Mouse (Mus musculus): ENCODE data around the gene Farsb. TPM values are rescaled to one million over a fixed set of nuclear protein-coding genes. Genes with fewer than 3 reads are reported as not detected.
A peak's percentile ranks its signal among the peaks of the same experiment; 100 is the strongest.
"Not testable (repeated sequence)": the region's sequence is repeated elsewhere in the genome, so short reads cannot be mapped to it uniquely, and the experiment has no call there.

The Farsb gene
- polyA plus RNA-seq, 1 experiment from 2014 or later = 105 TPM

GRCm38 (mm10) chr1:78528356-78528755, 39.7 kb upstream of the Farsb start:
- ATAC-seq (replicated peaks; ENCODE audit: extremely low read depth, insufficient read depth, low FRiP score) = no peak
- Histone ChIP-seq H3K27ac (ENCODE audit: low read length) (no peak overlapping the region), H3K9ac (ENCODE audit: low read length) (no peak overlapping the region), H3K4me1 (ENCODE audit: control insufficient read depth, insufficient read depth, low read length) (0 out of 2 replicates have a peak, but pooled peaks cover 2% of the 10 kb centered on the region), H3K4me3 (ENCODE audit: low read length) (no peak overlapping the region), H3K36me3 (ENCODE audit: control insufficient read depth, insufficient read depth) (no peaks in the 10 kb centered on the region), H3K9me3 (replicated peaks; ENCODE audit: control insufficient read depth, low read length) (no peaks in the 10 kb centered on the region), H3K27me3 (ENCODE audit: control insufficient read depth, insufficient read depth, low read length) (no peaks in the 10 kb centered on the region), H3K4me2 (ENCODE audit: low read depth, low read length) (no peak overlapping the region)
- WGBS = 87% methylated on average over 3 of the region's 3 CpGs

DNA sequence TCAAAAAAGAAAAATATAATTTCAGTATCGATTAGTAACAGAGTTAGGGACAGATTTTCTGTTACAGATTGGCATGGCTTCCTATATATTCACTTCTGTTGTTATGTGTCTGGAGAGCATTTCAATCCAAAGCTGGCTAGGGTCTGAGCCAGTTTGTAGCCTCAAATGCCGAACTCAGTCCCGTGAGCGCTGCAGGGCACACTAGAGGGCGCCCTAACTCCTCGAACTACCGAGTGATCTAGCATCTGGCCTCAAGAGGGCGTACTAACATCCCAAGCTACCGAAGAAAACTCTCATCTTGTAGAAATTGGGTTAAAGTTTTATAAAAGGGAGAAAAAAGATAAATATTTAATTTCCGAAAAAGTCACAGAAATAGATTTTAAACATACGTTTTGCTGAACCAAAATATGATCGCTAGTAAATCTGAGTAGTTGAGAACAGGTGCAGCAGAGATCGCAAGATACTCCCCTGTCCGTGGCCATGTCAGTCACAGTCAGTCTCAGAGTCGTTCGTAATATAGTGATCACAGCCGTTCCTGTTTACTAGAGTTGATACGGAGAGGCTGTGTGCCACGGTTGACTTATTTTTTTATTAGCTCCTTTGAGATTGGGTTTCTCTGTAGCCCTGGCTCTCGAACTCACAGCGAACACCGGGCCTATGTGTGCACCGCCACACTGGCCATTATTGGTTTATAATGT, 36.6 kb upstream of the Farsb start:
- 47% methylated on average over 23 of the region's 23 CpGs for WGBS
- no peak for ATAC-seq (replicated peaks; ENCODE audit: extremely low read depth, insufficient read depth, low FRiP score)
- no peaks in the 10 kb centered on the region for H3K4me1 ChIP-seq (ENCODE audit: control insufficient read depth, insufficient read depth, low read length)
- H3K27me3 ChIP-seq (ENCODE audit: control insufficient read depth, insufficient read depth, low read length) = no peaks in the 10 kb centered on the region
- peaks cover 3% of the 10 kb centered on the region; the same call in 1 of the 2 replicates for H3K9me3 ChIP-seq (replicated peaks; ENCODE audit: control insufficient read depth, low read length)
- H3K27ac ChIP-seq (ENCODE audit: low read length) = no peak overlapping the region
- no peak overlapping the region for H3K4me3 ChIP-seq (ENCODE audit: low read length)
- H3K9ac ChIP-seq (ENCODE audit: low read length) = no peak overlapping the region
- H3K4me2 ChIP-seq (ENCODE audit: low read depth, low read length) = no peak overlapping the region
- H3K36me3 ChIP-seq (ENCODE audit: control insufficient read depth, insufficient read depth) = no peaks in the 10 kb centered on the region

DNA sequence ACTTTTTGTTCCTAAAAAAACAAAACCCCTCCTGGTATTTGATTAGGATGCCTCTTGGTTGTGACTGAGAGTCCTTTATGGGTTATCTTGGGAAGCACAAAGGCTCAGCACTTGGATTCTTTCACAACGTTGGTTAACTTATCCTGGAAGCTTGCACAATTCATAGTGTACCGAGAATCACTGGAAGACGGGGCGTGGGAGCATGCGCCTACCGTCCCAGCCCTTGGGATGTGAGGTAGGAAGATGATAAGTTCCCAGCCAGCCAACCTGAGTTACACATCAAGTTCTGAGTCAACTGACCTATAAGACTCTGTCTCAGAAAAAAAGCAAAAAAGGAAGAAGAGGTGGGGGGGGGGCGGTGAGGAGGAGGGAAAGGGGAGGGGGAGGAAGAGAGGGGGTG, 30.2 kb upstream of the Farsb start:
- H3K4me3 ChIP-seq (ENCODE audit: low read length) = no peak overlapping the region
- H3K27ac ChIP-seq (ENCODE audit: low read length) = no peak overlapping the region
- no peaks in the 10 kb centered on the region for H3K4me1 ChIP-seq (ENCODE audit: control insufficient read depth, insufficient read depth, low read length)
- H3K9me3 ChIP-seq (replicated peaks; ENCODE audit: control insufficient read depth, low read length) = peaks cover 3% of the 10 kb centered on the region; the same call in 1 of the 2 replicates
- WGBS = 80% methylated on average over 7 of the region's 7 CpGs
- H3K36me3 ChIP-seq (ENCODE audit: control insufficient read depth, insufficient read depth) = no peaks in the 10 kb centered on the region
- no peaks in the 10 kb centered on the region for H3K27me3 ChIP-seq (ENCODE audit: control insufficient read depth, insufficient read depth, low read length)
- H3K9ac ChIP-seq (ENCODE audit: low read length) = no peak overlapping the region
- H3K4me2 ChIP-seq (ENCODE audit: low read depth, low read length) = no peak overlapping the region
- ATAC-seq (replicated peaks; ENCODE audit: extremely low read depth, insufficient read depth, low FRiP score) = no peak

- no peaks in the 10 kb centered on the region for H3K36me3 ChIP-seq (ENCODE audit: control insufficient read depth, insufficient read depth)
- no peak overlapping the region for H3K27ac ChIP-seq (ENCODE audit: low read length)
- 71% methylated on average over 8 of the region's 8 CpGs for WGBS
- no peak for ATAC-seq (replicated peaks; ENCODE audit: extremely low read depth, insufficient read depth, low FRiP score)
- peaks cover 4% of the 10 kb centered on the region for H3K4me1 ChIP-seq (ENCODE audit: control insufficient read depth, insufficient read depth, low read length)
- no peak overlapping the region for H3K9ac ChIP-seq (ENCODE audit: low read length)
- no peaks in the 10 kb centered on the region for H3K9me3 ChIP-seq (replicated peaks; ENCODE audit: control insufficient read depth, low read length)
- H3K27me3 ChIP-seq (ENCODE audit: control insufficient read depth, insufficient read depth, low read length) = peaks cover 9% of the 10 kb centered on the region; the same call in 1 of the 2 replicates
- H3K4me2 ChIP-seq (ENCODE audit: low read depth, low read length) = no peak overlapping the region
- H3K4me3 ChIP-seq (ENCODE audit: low read length) = no peak overlapping the region
Observed at GRCm38 (mm10) chr1:78512756-78513155, 24.1 kb upstream of the Farsb start.

DNA sequence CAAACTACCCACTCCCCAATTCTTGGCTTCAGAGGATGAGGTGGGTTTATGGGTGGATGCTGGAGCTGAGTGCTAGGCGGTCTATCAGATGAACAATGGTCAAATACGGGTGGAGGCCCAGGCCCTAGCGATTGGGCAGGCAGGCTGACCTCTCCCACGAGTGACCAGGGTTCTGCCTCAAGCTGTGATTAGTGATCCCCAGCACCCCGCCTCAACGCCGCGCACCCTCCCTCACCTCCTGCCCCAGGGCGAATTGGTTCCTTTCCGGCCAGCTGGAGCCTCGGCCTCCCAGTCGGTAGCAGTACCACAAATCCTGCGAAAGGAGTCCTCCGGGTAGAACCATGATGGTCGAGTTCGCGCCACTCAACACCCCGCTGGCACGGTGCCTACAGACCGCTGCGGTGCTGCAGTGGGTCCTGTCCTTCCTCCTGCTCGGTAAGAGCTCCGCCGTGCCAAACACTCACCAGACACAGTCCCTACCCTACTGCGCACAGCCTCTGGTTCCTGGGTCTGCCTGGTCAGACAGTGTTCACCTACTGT, 23.0 kb upstream of the Farsb start, which contains the start of gene BC035947:
TSS of gene BC035947 (minus strand) at position 538 of the 540 bp plus-strand sequence.
- 3% methylated on average over 25 of the region's 25 CpGs for WGBS
- H3K4me2 ChIP-seq (ENCODE audit: low read depth, low read length) = peak within 1 kb of the TSS; percentile 70
- H3K27ac ChIP-seq (ENCODE audit: low read length) = no peak within 1 kb of the TSS
- H3K9ac ChIP-seq (ENCODE audit: low read length) = peak within 1 kb of the TSS; percentile 41
- no peaks in the 10 kb centered on the region for H3K36me3 ChIP-seq (ENCODE audit: control insufficient read depth, insufficient read depth)
- H3K4me3 ChIP-seq (ENCODE audit: low read length) = peak within 1 kb of the TSS; percentile 43
- no peaks in the 10 kb centered on the region for H3K9me3 ChIP-seq (replicated peaks; ENCODE audit: control insufficient read depth, low read length)
- no peak; the same call in 1 of the 2 replicates for ATAC-seq (replicated peaks; ENCODE audit: extremely low read depth, insufficient read depth, low FRiP score)
- peaks cover 4% of the 10 kb centered on the region for H3K4me1 ChIP-seq (ENCODE audit: control insufficient read depth, insufficient read depth, low read length)
- H3K27me3 ChIP-seq (ENCODE audit: control insufficient read depth, insufficient read depth, low read length) = peaks cover 9% of the 10 kb centered on the region; the same call in 1 of the 2 replicates

GRCm38 (mm10) chr1:78510862-78511261, 22.2 kb upstream of the Farsb start, which contains the start of gene Mogat1:
Gene Mogat1 (plus strand): TSS chr1:78510991.
- Histone ChIP-seq H3K4me3 (ENCODE audit: low read length) (peak within 1 kb of the TSS; percentile 43), H3K36me3 (ENCODE audit: control insufficient read depth, insufficient read depth) (no peaks in the 10 kb centered on the region), H3K27ac (ENCODE audit: low read length) (no peak within 1 kb of the TSS), H3K4me1 (ENCODE audit: control insufficient read depth, insufficient read depth, low read length) (peaks cover 4% of the 10 kb centered on the region), H3K9ac (ENCODE audit: low read length) (peak within 1 kb of the TSS; percentile 41), H3K9me3 (replicated peaks; ENCODE audit: control insufficient read depth, low read length) (no peaks in the 10 kb centered on the region), H3K4me2 (ENCODE audit: low read depth, low read length) (peak within 1 kb of the TSS; percentile 70), H3K27me3 (ENCODE audit: control insufficient read depth, insufficient read depth, low read length) (peaks cover 9% of the 10 kb centered on the region; the same call in 1 of the 2 replicates)
- WGBS = 55% methylated on average over 5 of the region's 5 CpGs
- ATAC-seq (replicated peaks; ENCODE audit: extremely low read depth, insufficient read depth, low FRiP score) = no peak

DNA sequence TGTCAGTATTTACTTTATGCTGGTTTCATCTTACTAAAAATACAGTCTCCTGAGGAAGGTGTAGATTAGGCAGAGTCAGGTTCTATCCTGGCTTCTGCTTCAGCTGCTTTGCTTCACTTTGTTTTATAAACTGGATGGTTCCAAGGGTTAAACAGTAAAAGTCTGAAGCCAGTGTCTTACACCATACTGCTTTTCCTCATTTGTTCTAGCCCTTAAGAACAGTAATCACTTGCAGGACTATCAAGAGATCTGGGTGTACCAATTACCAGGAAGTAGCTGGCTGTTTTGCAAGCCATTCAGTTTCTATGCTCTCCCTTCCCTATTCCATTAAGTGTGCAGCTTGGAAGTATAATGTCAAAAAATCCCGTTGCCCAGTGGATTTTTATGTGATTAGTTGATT, 18.4 kb upstream of the Farsb start:
- ATAC-seq (replicated peaks; ENCODE audit: extremely low read depth, insufficient read depth, low FRiP score) = no peak
- no peak overlapping the region for H3K4me2 ChIP-seq (ENCODE audit: low read depth, low read length)
- H3K27ac ChIP-seq (ENCODE audit: low read length) = no peak overlapping the region
- no peak overlapping the region for H3K9ac ChIP-seq (ENCODE audit: low read length)
- no peaks in the 10 kb centered on the region for H3K9me3 ChIP-seq (replicated peaks; ENCODE audit: control insufficient read depth, low read length)
- 44% methylated on average over 1 of the region's 1 CpGs for WGBS
- H3K27me3 ChIP-seq (ENCODE audit: control insufficient read depth, insufficient read depth, low read length) = peaks cover 9% of the 10 kb centered on the region; the same call in 1 of the 2 replicates
- H3K4me1 ChIP-seq (ENCODE audit: control insufficient read depth, insufficient read depth, low read length) = peaks cover 4% of the 10 kb centered on the region
- no peak overlapping the region for H3K4me3 ChIP-seq (ENCODE audit: low read length)
- H3K36me3 ChIP-seq (ENCODE audit: control insufficient read depth, insufficient read depth) = no peaks in the 10 kb centered on the region

DNA sequence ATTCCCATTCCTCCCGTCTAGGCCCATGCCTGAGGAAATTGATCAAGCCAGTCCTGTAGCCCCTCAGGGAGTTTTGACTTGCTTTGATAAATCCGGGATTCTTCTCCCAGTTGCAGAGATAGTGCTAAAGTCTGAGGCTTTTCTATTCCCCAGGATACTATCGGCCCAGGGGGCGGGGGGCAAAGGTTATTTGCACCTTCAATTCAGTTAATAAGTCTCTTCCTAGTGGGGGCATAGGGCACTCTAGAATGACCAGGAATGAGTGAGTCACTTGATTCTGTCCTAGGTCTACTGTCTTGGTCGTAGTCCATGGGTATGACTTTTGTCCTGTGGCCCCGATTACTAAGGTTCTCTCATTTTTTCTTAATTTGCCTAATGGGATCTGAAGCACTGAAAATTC, 13.8 kb upstream of the Farsb start:
- H3K4me1 ChIP-seq (ENCODE audit: control insufficient read depth, insufficient read depth, low read length) = no peaks in the 10 kb centered on the region
- no peaks in the 10 kb centered on the region for H3K27me3 ChIP-seq (ENCODE audit: control insufficient read depth, insufficient read depth, low read length)
- H3K9ac ChIP-seq (ENCODE audit: low read length) = no peak overlapping the region
- no peaks in the 10 kb centered on the region for H3K9me3 ChIP-seq (replicated peaks; ENCODE audit: control insufficient read depth, low read length)
- no peaks in the 10 kb centered on the region for H3K36me3 ChIP-seq (ENCODE audit: control insufficient read depth, insufficient read depth)
- no peak overlapping the region for H3K27ac ChIP-seq (ENCODE audit: low read length)
- WGBS = 81% methylated on average over 6 of the region's 6 CpGs
- no peak overlapping the region for H3K4me2 ChIP-seq (ENCODE audit: low read depth, low read length)
- no peak for ATAC-seq (replicated peaks; ENCODE audit: extremely low read depth, insufficient read depth, low FRiP score)
- no peak overlapping the region for H3K4me3 ChIP-seq (ENCODE audit: low read length)

DNA sequence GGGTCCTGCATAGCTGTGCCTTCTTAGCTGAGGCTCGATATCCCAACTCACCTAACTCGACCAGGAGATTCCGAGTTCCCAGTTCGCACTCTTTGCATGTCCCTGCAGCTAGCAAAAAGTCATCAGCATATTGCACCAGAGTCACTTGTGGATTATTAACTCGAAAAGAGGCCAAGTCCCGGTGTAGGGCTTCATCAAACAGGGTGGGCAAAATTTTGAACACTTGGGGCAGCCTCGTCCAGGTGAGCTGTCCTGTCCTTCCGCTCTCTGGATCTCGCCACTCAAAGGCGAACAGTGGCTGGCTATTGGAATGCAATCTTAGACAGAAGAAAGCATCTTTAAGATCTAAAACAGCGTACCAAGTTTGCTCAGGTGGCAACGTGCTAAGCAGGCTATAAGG, 13.2 kb upstream of the Farsb start:
- H3K36me3 ChIP-seq (ENCODE audit: control insufficient read depth, insufficient read depth); H3K4me2 ChIP-seq (ENCODE audit: low read depth, low read length); ATAC-seq (replicated peaks; ENCODE audit: extremely low read depth, insufficient read depth, low FRiP score); H3K27me3 ChIP-seq (ENCODE audit: control insufficient read depth, insufficient read depth, low read length); H3K9ac ChIP-seq (ENCODE audit: low read length); H3K4me1 ChIP-seq (ENCODE audit: control insufficient read depth, insufficient read depth, low read length); H3K4me3 ChIP-seq (ENCODE audit: low read length); H3K27ac ChIP-seq (ENCODE audit: low read length); H3K9me3 ChIP-seq (replicated peaks; ENCODE audit: control insufficient read depth, low read length): not testable (repeated sequence)
- 83% methylated on average over 12 of the region's 12 CpGs for WGBS

Measured in heart, embryonic 16.5 days (tissue).